Mouse (Mus musculus) liver, adult 2 months (tissue): ENCODE results near the gene Xpo4. TPM values are rescaled to one million over a fixed set of nuclear protein-coding genes. Genes with fewer than 3 reads are reported as not detected.

Experiments used
- DNase-seq: peaks from one replicate; pipeline ENCODE4 v3.0.0-alpha.2; 2011; ENCODE audit warnings: low read depth, low spot score; ENCODE audit errors: extremely low read depth
- H3K27ac ChIP-seq: fragments of 200-500 bp; replicated peaks from 2 replicates; pipeline ENCODE4 v1.5.1; 2012; ENCODE audit warnings: low read depth, mild to moderate bottlenecking, control low read depth, inconsistent platforms, low read length; ENCODE audit not compliant: insufficient read depth
- H3K27me3 ChIP-seq: fragments of 200-500 bp; 2 replicates; pipeline ENCODE4 v1.6.1; 2012; ENCODE audit warnings: mild to moderate bottlenecking, moderate library complexity, low read length, inconsistent platforms; ENCODE audit not compliant: control insufficient read depth, insufficient read depth
- H3K36me3 ChIP-seq: fragments of 200-500 bp; 2 replicates; pipeline ENCODE4 v1.6.1; 2012; ENCODE audit warnings: low read length, inconsistent platforms; ENCODE audit not compliant: control insufficient read depth, insufficient read depth
- H3K4me1 ChIP-seq: fragments of 200-500 bp; 2 replicates; pipeline ENCODE4 v1.6.1; 2011; ENCODE audit warnings: low read length; ENCODE audit not compliant: control insufficient read depth, insufficient read depth
- H3K4me3 ChIP-seq: fragments of 200-500 bp; 2 replicates; pipeline ENCODE4 v1.5.1; 2011; ENCODE audit warnings: low read depth, mild to moderate bottlenecking, control low read depth, low read length, moderate library complexity; ENCODE audit not compliant: insufficient read depth
- H3K79me2 ChIP-seq: fragments of 200-500 bp; 2 replicates; pipeline ENCODE4 v1.6.1; 2012; ENCODE audit warnings: inconsistent platforms, mild to moderate bottlenecking, low read length, moderate library complexity; ENCODE audit not compliant: control insufficient read depth, insufficient read depth
- H3K9ac ChIP-seq: fragments of 200-500 bp; 2 replicates; pipeline ENCODE4 v1.6.1; 2012; ENCODE audit warnings: low read depth, mild to moderate bottlenecking, control low read depth, inconsistent platforms, low read length
- CTCF ChIP-seq: fragments of 200-500 bp; IDR thresholded peaks from 2 replicates; pipeline ENCODE4 v1.5.1; 2011; ENCODE audit warnings: low read depth, low read length, control low read depth
- POLR2A ChIP-seq: fragments of 200-500 bp; IDR thresholded peaks from 2 replicates; pipeline ENCODE4 v1.6.1; 2011; ENCODE audit warnings: low read length, control low read depth; ENCODE audit not compliant: insufficient read depth; ENCODE audit errors: extremely low read depth
- WGBS: fragments of 180-500 bp; shearing (Covaris S2); methylation state at CpG from one replicate; pipeline ENCODE4 v1.1.7; 2018; 5-methylcytosine and 5-hydroxymethylcytosine counted together
- polyA plus RNA-seq: library from polyadenylated mRNA; depleted of rRNA; stranded (reverse); fragments of >200 nt; gene quantifications from 2 replicates; pipeline ENCODE4 v1.2.3, GENCODE M21; 2012; rRNA removed
- total RNA-seq: library from RNA; depleted of rRNA; stranded (reverse); fragments of >200 nt; gene quantifications from 2 replicates; pipeline ENCODE4 v1.2.3, GENCODE M21; 2014; rRNA removed

Xpo4 gene
- total RNA-seq = 8.0 and 8.1 TPM in 2 replicates
- 1.5 and 1.6 TPM in 2 replicates for polyA plus RNA-seq

- Histone ChIP-seq H3K79me2 (peaks cover 6% of the 10 kb centered on the region; the same call in 1 of the 2 replicates), H3K4me3 (peak within 1 kb of the TSS; percentile 86)
Observed at GRCm38 (mm10) chr14:57664822-57665627, at the start of gene Xpo4. TSS of gene Xpo4 (minus strand) at chr14:57665430.

DNA sequence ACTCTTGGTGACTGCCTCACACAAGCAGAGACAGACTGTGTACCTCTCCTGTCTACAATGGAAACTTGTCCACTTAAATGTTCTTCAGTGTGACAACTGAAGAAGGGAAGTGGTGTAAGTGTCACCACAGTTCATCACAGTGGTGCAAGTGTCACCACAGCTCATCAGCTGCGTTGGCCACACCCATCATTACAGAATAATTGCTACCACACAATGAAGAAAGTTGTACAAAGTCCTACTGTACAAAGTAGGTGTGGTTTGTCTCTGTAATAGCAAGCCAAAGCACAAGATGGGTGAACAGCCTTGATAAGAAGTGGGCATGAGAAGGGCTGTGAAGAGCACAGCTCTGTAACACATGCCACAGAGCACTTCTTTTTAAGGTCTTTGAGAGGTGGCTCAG lies 47.7 kb upstream of the Xpo4 start:
- peak; percentile 16 for DNase-seq
- no peak overlapping the region for H3K27ac ChIP-seq
- no peak overlapping the region for H3K4me3 ChIP-seq
- 76% methylated on average over 1 of the region's 1 CpGs for WGBS
- no peaks in the 10 kb centered on the region for H3K4me1 ChIP-seq
- peaks cover 5% of the 10 kb centered on the region; the same call in 1 of the 2 replicates for H3K79me2 ChIP-seq
- no peaks in the 10 kb centered on the region for H3K27me3 ChIP-seq
- peaks cover 5% of the 10 kb centered on the region for H3K36me3 ChIP-seq
- TF ChIP-seq CTCF = no peak
- TF ChIP-seq POLR2A = no peak
- no peak overlapping the region for H3K9ac ChIP-seq

More at GRCm38 (mm10) chr14:57664822-57665627, at the start of gene Xpo4:
- TF ChIP-seq POLR2A = peak; percentile 29; the same call in 1 of the 2 replicates
- peak; percentile 41; the same call in 1 of the 2 replicates for TF ChIP-seq CTCF
- no peaks in the 10 kb centered on the region for H3K27me3 ChIP-seq
- peak; percentile 64 for DNase-seq
- peak within 1 kb of the TSS; percentile 82 for H3K9ac ChIP-seq
- under 1% methylated on average over 80 of the region's 80 CpGs for WGBS
- no peaks in the 10 kb centered on the region for H3K4me1 ChIP-seq
- no peaks in the 10 kb centered on the region for H3K36me3 ChIP-seq
- H3K27ac ChIP-seq = peak within 1 kb of the TSS; percentile 40

GRCm38 (mm10) chr14:57711059-57711458 lies 45.8 kb upstream of the Xpo4 start:
- Histone ChIP-seq H3K4me1 (no peaks in the 10 kb centered on the region), H3K27ac (no peak overlapping the region), H3K9ac (no peak overlapping the region), H3K4me3 (no peak overlapping the region), H3K36me3 (no peaks in the 10 kb centered on the region), H3K79me2 (peaks cover 3% of the 10 kb centered on the region; the same call in 1 of the 2 replicates), H3K27me3 (no peaks in the 10 kb centered on the region)
- DNase-seq = no peak
- no peak for TF ChIP-seq POLR2A
- WGBS = 68% methylated on average over 6 of the region's 6 CpGs

GRCm38 (mm10) chr14:57709171-57709570 lies 43.9 kb upstream of the Xpo4 start:
- 74% methylated on average over 10 of the region's 10 CpGs for WGBS
- no peaks in the 10 kb centered on the region for H3K4me1 ChIP-seq
- no peaks in the 10 kb centered on the region for H3K36me3 ChIP-seq
- no peaks in the 10 kb centered on the region; the same call in 1 of the 2 replicates for H3K79me2 ChIP-seq
- H3K9ac ChIP-seq = no peak overlapping the region
- TF ChIP-seq POLR2A = no peak
- no peak overlapping the region for H3K4me3 ChIP-seq
- H3K27me3 ChIP-seq = no peaks in the 10 kb centered on the region
- H3K27ac ChIP-seq = no peak overlapping the region
- DNase-seq = no peak

DNA sequence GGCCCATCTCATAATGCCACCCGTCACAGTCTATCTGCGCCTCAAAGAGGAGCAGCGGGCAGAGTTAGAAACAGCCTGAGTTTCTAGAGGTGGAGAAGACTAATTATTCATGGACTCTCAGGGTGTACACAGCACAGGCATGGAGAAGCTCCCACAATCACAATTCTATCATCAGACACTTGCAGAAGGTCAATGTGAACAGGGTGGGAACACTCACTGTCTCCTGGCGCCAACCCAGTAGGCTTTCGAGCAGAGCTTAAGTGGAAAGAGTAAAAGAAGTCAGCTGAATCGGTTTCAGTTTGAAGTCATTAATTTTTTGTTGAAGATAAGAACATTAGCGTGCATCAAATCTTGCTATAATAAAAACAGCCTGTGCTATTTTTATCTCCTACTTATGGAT lies 43.4 kb upstream of the Xpo4 start:
- Histone ChIP-seq H3K4me1 (no peaks in the 10 kb centered on the region), H3K9ac (no peak overlapping the region), H3K27me3 (no peaks in the 10 kb centered on the region), H3K36me3 (no peaks in the 10 kb centered on the region), H3K79me2 (no peaks in the 10 kb centered on the region; the same call in 1 of the 2 replicates), H3K27ac (no peak overlapping the region), H3K4me3 (no peak overlapping the region)
- WGBS = 84% methylated on average over 7 of the region's 7 CpGs
- DNase-seq = no peak
- TF ChIP-seq CTCF = no peak
- TF ChIP-seq POLR2A = no peak
